Mouse (Mus musculus) lung, postnatal 4 days (tissue): ENCODE results near the gene Ifng.
"Not testable (repeated sequence)": the region's sequence is repeated elsewhere in the genome, so short reads cannot be mapped to it uniquely, and the experiment has no call there.

ENCODE experiments used
- DNase-seq, 2 experiments: peaks; one replicate each; pipeline ENCODE4 v3.0.0; 2021

The Ifng gene

GRCm38 (mm10) chr10:118440742-118441240 is at the start of gene Ifng:
Ifng (plus strand) TSS chr10:118441046.
- DNase-seq = no peak

- DNase-seq = no peak
Observed at GRCm38 (mm10) chr10:118399917-118400316, 40.9 kb upstream of the Ifng start.

GRCm38 (mm10) chr10:118406463-118407221 is 34.2 kb upstream of the Ifng start:
- DNase-seq = no peak

DNA sequence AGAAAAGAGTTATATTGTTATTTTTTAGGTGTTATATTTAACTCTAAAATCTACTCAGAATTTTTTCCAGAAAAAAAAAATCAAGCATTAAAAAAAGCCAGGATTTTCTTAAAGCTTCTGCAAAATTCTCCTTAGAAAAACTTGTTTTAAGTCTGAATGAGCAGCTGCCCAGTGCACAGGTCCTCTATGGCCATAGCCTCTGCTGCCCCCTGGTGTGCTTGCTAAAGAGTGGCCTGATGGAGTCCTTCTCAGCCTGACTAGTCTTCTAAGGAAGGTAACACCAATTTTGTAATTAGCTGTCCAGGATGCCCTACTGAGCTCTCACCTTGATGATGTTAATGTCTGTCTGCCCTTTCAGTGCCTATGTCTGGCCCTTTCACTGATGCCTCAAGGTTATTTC is 29.5 kb upstream of the Ifng start:
- DNase-seq = peak in 1 of 2 experiments; percentile 28

DNA sequence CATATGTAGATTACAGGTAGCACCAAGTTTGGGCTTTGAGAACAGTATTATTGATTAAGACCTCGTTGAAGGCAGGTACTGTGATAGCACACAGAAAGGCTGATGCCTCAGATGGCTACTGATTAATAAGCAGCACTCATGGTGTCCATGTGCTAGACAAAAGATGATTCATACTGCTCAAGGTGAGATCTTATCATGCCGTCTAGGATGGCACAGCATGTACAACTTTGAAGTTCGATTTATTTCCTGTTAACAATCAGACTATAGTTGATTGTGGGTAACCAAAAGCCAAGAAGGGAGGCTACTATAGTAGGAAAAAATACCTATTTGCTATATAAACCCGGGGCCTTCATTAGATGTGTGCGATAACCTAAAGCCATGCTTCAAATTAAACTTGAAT is 28.1 kb upstream of the Ifng start:
- DNase-seq = no peak

- peak; percentile 8 to 33 for DNase-seq
Observed at GRCm38 (mm10) chr10:118419000-118419425, 21.8 kb upstream of the Ifng start.

- DNase-seq = no peak
Observed at GRCm38 (mm10) chr10:118420896-118421295, 19.9 kb upstream of the Ifng start.

- DNase-seq = no peak
Observed at GRCm38 (mm10) chr10:118435501-118435900, 5.3 kb upstream of the Ifng start.

DNA sequence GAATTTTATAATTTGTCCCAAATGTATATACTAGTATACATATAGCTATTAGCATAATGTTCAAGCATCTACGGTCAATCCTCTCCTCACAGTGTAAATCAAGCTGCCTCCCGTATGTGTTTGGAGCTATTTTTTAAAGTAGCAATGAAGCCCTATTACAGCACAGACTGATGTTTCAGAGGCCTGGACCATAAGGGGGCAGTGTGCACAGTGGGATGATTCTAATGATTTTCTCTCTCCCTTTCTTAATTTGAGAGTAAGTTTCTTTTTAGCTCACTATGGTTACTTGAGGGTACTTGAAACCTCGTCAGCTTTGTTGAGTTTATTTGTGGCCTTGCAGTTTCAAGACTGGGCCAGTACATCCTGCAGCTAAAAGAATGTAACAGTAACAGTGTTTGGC is 1.1 kb downstream of the Ifng start:
- DNase-seq = peak in 1 of 2 experiments; percentile 16

GRCm38 (mm10) chr10:118442999-118443398 is 2.2 kb downstream of the Ifng start:
- DNase-seq = no peak

- DNase-seq = no peak
Observed at GRCm38 (mm10) chr10:118445021-118445420, 4.2 kb downstream of the Ifng start.

GRCm38 (mm10) chr10:118445502-118445901 is 4.7 kb downstream of the Ifng start:
- DNase-seq = no peak

GRCm38 (mm10) chr10:118445978-118446377 is 5.1 kb downstream of the Ifng start:
- no peak for DNase-seq

DNA sequence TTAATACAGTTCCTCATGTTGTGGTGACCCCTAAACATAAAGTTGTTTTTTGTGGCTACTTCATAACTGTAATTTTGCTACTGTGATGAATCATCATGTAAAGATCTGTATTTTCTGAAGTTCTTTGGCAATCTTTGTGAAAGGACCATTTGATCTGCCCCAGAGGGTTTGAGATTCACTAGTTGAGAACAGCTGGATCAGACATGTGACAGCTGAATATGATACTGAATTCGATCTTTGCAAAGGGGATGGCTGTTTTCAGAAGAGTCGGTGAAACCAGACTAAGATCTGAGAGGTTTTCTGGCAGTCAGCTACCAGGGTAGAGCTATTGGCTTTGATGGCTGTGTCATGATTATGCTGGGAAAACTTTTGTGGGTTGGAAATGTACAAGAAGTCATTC is 10.9 kb downstream of the Ifng start:
- DNase-seq = no peak

DNA sequence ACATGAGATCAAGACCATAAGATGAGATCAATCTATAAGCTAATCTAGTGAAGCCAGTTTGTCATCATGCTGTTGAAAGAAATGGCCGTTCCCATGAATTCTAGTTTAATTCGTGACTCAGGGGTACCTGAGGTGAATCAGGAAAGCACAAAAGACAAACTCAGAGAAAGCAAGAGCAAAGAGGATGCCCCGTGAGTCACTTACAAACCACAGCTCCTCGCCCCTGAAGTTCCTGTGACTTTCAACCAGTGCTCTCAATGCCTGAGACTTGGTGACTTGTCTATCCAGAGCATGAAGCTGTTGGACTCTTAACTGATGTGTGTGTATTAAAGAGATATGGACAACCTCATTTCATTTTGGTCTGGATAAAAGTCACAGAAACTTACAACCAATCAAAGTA is 17.9 kb downstream of the Ifng start:
- no peak for DNase-seq

DNA sequence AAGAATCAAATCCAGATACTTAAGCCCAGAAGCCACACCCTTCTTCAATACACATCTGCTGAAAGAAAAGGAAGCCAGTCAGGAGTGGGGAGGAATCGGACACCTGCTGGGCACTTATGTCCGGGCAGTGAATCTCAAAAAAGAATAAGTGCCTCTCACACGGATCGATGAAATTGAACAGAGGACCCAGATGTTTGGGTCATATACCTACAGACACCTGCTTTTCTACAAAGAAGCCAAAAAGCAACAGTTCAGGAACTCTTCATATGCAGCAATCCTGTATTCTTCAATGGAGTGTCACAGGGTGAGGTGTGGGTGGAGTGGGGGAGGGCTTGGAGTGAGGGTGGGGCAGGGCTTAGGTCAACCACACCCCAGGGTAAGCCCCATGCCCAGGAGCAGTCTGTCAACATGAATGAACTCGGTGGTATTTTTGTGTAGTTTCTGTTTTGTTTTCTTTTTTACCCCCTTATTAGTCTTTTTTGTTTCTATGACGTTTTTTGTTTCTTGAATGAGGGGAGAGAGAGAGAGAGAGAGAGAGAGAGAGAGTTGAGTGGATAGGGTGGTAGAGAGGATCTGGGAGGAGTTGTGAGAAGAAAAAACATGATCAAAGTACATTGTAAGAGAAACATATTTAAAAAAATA is 20.4 kb downstream of the Ifng start:
- DNase-seq = no peak

GRCm38 (mm10) chr10:118466481-118466880 is 25.6 kb downstream of the Ifng start:
- DNase-seq = peak; percentile 34 to 48

DNA sequence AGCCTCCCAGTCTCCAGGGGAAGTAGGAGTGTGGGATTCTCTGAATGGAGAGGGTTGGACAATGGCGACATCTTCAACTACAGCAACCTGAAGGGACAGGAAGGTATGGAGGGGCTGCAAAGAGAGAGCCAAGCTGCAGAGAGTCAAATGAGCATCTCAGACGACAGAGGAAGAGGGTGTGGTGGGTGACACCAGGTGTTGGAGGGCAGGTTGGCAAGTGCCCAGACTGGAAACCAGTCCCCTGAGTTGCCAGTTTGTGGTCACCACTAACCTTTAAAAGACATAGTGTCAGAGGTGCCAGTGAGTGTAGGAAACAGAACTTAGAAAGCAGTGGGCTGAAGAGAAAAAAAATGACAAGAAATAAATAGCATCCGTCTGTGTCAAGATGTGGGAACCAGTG is 28.2 kb downstream of the Ifng start:
- no peak for DNase-seq

DNA sequence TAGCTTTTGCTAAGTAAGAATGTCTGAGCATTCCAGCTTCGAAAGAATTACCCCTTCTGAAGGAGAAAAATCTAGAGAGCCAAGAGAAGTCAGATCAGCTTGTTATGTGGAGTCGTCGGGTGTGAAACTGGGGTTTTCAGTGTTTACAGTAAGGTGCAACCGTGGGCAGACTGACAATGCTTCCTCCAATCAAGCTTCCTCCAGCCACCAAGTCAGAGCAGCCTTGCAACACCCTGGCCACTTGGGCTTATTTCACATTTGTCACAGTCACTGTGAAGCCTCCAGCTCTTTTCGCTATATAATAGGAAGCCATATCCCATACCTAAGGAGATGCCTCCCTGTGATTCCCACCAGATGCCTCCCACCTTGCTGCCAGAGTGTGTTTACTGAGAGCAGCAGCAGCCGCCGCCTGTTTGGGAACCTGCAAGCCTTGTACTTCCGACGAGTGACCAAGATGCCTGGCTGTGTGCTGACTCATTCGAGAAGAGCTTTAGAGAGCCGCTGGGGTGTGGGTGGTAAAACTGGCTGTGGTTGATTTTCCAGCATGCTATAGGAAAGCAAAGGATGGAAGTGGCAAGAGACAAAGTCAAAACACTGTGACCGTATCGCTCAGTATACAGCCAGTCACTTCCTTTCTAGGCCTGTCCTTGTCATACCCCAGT is 29.6 kb downstream of the Ifng start:
- DNase-seq = no peak

- not testable (repeated sequence) for DNase-seq
Observed at GRCm38 (mm10) chr10:118472846-118473245, 32.0 kb downstream of the Ifng start.

DNA sequence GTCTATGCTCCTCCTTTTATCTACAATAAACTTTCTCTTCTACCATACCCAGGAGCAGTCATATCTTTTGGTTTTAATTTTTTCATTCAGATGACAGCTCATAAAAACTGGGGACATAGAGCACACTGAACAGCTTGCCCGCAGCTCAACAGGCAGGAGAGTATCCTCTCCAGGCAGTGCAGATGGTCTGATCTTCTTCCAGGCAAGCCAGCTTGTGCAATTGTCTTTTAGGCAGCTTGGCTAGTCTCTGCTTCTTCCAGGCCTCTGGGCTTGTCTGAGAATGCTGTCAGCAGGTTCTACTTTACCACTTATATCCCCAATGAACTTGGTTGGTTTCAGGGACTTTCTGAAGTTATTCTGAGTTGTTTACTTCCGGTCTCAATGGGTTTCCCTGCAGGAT is 35.9 kb downstream of the Ifng start:
- DNase-seq = no peak

DNA sequence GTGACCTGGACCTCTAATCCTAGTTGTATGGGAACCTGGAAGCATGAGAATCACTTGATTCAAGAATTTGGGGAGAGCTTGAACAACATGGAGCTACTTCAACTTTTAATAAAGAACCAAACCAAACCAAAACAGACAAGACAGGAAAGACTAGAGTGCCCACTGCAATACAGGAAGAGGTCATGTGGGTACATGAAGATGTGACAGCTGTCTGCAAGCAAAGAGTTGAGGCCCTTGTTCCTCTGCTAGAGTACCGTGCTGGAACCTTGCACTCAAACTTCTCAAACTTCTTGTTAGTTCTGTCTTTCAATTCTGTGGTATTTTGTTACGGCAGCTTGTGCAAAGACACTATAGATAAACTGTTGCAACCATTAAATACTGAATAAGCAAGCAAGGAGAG is 36.5 kb downstream of the Ifng start:
- DNase-seq = no peak

DNA sequence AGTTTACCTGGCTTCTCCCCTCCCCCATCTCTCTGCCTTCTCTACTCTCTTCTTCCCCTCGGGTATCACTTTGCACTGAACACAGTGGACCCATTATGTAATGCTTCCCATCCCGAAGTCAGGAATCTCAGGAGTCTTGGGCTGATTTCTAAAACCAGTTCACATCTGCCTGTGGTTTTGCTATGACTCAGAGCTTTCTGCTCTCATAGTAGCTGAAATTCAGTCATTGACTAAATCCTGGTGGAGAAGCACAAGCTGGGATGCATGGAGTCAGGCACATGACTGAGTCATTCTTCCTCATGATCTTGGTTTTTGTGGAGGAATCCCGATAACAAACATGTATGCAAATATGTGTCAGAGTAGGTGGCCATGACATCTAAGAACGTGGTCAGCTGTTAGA is 38.4 kb downstream of the Ifng start:
- no peak for DNase-seq

DNA sequence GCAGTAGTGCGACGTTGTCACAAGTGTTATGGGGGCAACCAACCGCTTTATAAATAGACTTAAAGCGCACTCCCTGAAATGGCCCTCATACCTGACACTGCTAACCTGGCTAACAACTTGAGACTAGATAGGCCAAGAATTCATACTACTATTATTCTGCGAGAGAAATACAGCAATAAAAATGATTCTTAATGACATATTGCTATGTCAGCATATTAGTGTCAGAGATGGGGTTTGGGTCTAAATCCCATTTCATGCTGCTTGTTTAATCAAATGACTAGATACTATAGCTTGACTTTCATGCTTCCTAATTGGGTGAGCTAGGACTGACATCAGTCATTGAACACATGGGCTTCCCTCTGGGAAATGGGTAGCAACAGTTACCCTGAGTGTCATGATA is 39.3 kb downstream of the Ifng start:
- no peak for DNase-seq
